Mouse (Mus musculus): ENCODE results near the gene Olfr1490. TPM values are rescaled to one million over a fixed set of nuclear protein-coding genes. Genes with fewer than 3 reads are reported as not detected.
"Not testable (repeated sequence)": the region's sequence is repeated elsewhere in the genome, so short reads cannot be mapped to it uniquely, and the experiment has no call there.

The Olfr1490 gene
- polyA plus RNA-seq (2016; fragmentation: Nextera tagmentation; extraction: Ambion mirVana) = not detected in 2 replicates

DNA sequence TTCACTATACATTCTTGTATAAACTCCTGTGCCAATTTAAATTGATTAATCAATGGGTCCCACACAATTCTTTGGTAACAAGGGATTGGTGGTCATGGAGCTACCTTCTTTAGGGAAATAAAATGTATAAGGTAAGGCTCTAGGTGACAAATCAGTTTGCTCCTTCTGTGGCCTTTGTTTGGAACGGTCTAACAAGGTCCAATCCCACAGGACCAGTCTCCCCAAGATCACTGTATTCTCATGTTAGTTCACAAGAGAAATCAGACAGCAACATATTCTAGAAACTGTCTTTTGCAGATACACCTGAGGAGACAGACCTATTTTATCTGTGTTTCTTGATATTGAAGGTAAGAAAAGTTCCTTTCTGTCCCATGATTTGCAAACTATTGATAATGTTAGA is at the start of gene Olfr1490:
Gene Olfr1490 (plus strand): TSS at position 301 of the 400 bp plus-strand sequence.
- H3K4me3 ChIP-seq (replicated peaks) = no peak within 1 kb of the TSS
- no peak within 1 kb of the TSS for H3K4me2 ChIP-seq
- no peaks in the 10 kb centered on the region for H3K36me3 ChIP-seq (replicated peaks)
- no peaks in the 10 kb centered on the region for H3K9me3 ChIP-seq
- no peaks in the 10 kb centered on the region for H3K4me1 ChIP-seq
- no peak for ATAC-seq (ENCODE audit: low FRiP score)
- H3K27me3 ChIP-seq = no peaks in the 10 kb centered on the region
- WGBS = 78% methylated on average over 1 of the region's 1 CpGs
- H3K9ac ChIP-seq = no peak within 1 kb of the TSS
- H3K27ac ChIP-seq = no peak within 1 kb of the TSS

DNA sequence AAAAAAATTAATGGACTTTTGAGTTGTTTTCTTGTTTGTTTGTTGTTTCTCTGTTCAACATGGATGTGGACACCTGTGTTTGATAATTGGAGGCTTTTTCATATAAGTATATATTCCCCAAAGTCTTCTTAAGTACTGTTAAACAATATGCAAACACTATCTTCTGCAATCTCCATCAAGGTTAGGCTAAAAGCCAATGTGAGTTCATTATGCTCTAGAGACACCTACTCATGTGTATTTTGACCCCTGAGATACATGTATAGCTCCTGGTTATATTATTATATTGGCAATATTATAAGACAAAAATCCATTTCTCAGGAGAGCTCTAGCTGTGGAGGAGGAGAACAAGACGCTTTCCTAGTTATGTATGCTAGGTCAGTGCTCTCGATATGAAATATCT is 33.8 kb upstream of the Olfr1490 start, which contains the start of gene Olfr1487:
Gene Olfr1487 (plus strand): TSS at position 301 of the 400 bp plus-strand sequence.
- 89% methylated on average over 2 of the region's 2 CpGs for WGBS
- H3K4me2 ChIP-seq; H3K27me3 ChIP-seq; H3K36me3 ChIP-seq (replicated peaks); H3K27ac ChIP-seq; ATAC-seq (ENCODE audit: low FRiP score); H3K9ac ChIP-seq; H3K9me3 ChIP-seq; H3K4me3 ChIP-seq (replicated peaks); H3K4me1 ChIP-seq: not testable (repeated sequence)

DNA sequence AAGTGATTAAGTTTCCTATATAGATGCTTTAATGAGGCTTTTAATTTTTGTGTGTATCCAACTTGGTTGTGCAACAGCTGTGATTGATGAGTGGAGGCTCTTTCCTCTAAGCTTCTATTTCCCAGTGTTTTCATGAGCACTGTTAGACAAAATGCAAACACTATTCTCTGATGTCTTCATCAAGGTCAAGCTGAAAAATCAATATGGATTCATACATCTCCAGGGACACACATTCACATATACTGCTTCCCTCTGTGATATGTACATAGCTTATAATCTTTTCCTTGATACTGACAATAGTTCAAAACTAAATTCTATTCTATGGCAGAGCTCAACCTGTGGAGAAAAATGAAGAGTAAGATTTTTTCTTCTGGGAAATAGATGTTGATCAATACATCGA is 19.6 kb upstream of the Olfr1490 start, which contains the start of gene Olfr1489:
Gene Olfr1489 (plus strand): TSS at position 301 of the 400 bp plus-strand sequence.
- no peak within 1 kb of the TSS for H3K4me2 ChIP-seq
- 0 out of 2 replicates have a peak, but pooled peaks cover 6% of the 10 kb centered on the region for H3K9me3 ChIP-seq
- no peaks in the 10 kb centered on the region for H3K36me3 ChIP-seq (replicated peaks)
- 88% methylated on average over 1 of the region's 1 CpGs for WGBS
- H3K27ac ChIP-seq = no peak within 1 kb of the TSS
- H3K27me3 ChIP-seq = no peaks in the 10 kb centered on the region
- no peak for ATAC-seq (ENCODE audit: low FRiP score)
- no peak within 1 kb of the TSS for H3K4me3 ChIP-seq (replicated peaks)
- H3K4me1 ChIP-seq = no peaks in the 10 kb centered on the region
- no peak within 1 kb of the TSS for H3K9ac ChIP-seq

DNA sequence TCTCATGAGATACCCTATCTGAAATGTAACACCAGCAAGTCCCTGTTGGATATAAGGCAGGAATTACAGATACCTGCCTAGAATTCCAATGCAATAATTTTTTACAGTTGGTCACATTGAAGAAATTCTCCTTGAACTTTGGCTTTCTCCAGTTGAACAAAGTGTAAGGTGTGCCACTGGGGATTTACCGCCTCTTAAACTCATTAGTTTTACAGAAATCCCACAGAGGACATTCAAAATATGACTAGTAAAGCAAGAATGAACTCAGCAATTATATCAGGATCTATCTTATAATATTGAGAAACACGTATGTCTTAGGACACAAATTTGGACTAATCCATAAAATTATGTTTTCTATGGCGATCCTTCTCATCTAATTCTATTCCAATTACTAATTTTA is 46.1 kb downstream of the Olfr1490 start, which contains the start of gene Olfr1491:
Gene Olfr1491 (plus strand): TSS at position 301 of the 400 bp plus-strand sequence.
- 79% methylated on average over 3 of the region's 3 CpGs for WGBS
- no peaks in the 10 kb centered on the region for H3K27me3 ChIP-seq
- no peaks in the 10 kb centered on the region for H3K4me1 ChIP-seq
- ATAC-seq (ENCODE audit: low FRiP score) = no peak
- H3K36me3 ChIP-seq (replicated peaks) = no peaks in the 10 kb centered on the region
- no peak within 1 kb of the TSS for H3K4me3 ChIP-seq (replicated peaks)
- H3K4me2 ChIP-seq = no peak within 1 kb of the TSS
- H3K9me3 ChIP-seq = no peaks in the 10 kb centered on the region
- no peak within 1 kb of the TSS for H3K9ac ChIP-seq
- no peak within 1 kb of the TSS for H3K27ac ChIP-seq

Small RNA genes lying within 50 kb of the gene (microRNA-seq; reads per million reads assigned to microRNA genes)
- not detected for gene Gm23931

Other genes starting within 250 kb of the Olfr1490 start
- gene Olfr1469, start 243.2 kb upstream of the Olfr1490 start, polyA plus RNA-seq (2016; fragmentation: Nextera tagmentation; extraction: Ambion mirVana) = not detected in 2 replicates
- gene Olfr1471, start 207.7 kb upstream of the Olfr1490 start, polyA plus RNA-seq (2016; fragmentation: Nextera tagmentation; extraction: Ambion mirVana) = not detected in 2 replicates
- gene Olfr1472, start 195.0 kb upstream of the Olfr1490 start, polyA plus RNA-seq (2016; fragmentation: Nextera tagmentation; extraction: Ambion mirVana) = not detected in 2 replicates
- not detected in 2 replicates for gene Olfr1474, start 181.5 kb upstream of the Olfr1490 start, polyA plus RNA-seq (2016; fragmentation: Nextera tagmentation; extraction: Ambion mirVana)
- not detected in 2 replicates for gene Olfr1475, start 170.9 kb upstream of the Olfr1490 start, polyA plus RNA-seq (2016; fragmentation: Nextera tagmentation; extraction: Ambion mirVana)
- gene Olfr1477, start 150.5 kb upstream of the Olfr1490 start, polyA plus RNA-seq (2016; fragmentation: Nextera tagmentation; extraction: Ambion mirVana) = not detected in 2 replicates
- not detected in 2 replicates for gene Olfr1480, start 123.2 kb upstream of the Olfr1490 start, polyA plus RNA-seq (2016; fragmentation: Nextera tagmentation; extraction: Ambion mirVana)
- not detected in 2 replicates for gene Olfr1484, start 67.6 kb upstream of the Olfr1490 start, polyA plus RNA-seq (2016; fragmentation: Nextera tagmentation; extraction: Ambion mirVana)
- gene Olfr1487, start 33.7 kb upstream of the Olfr1490 start, polyA plus RNA-seq (2016; fragmentation: Nextera tagmentation; extraction: Ambion mirVana) = not detected in 2 replicates
- gene Olfr1489, start 19.5 kb upstream of the Olfr1490 start, polyA plus RNA-seq (2016; fragmentation: Nextera tagmentation; extraction: Ambion mirVana) = not detected in 2 replicates
- gene Olfr1491, start 46.2 kb downstream of the Olfr1490 start, polyA plus RNA-seq (2016; fragmentation: Nextera tagmentation; extraction: Ambion mirVana) = not detected in 2 replicates
- not detected in 2 replicates for gene Olfr1493-ps1, start 72.2 kb downstream of the Olfr1490 start, polyA plus RNA-seq (2016; fragmentation: Nextera tagmentation; extraction: Ambion mirVana)
- not detected in 2 replicates for gene Olfr1494, start 88.6 kb downstream of the Olfr1490 start, polyA plus RNA-seq (2016; fragmentation: Nextera tagmentation; extraction: Ambion mirVana)
- not detected in 2 replicates for gene Olfr1495, start 113.5 kb downstream of the Olfr1490 start, polyA plus RNA-seq (2016; fragmentation: Nextera tagmentation; extraction: Ambion mirVana)
- gene Olfr1496, start 126.8 kb downstream of the Olfr1490 start, polyA plus RNA-seq (2016; fragmentation: Nextera tagmentation; extraction: Ambion mirVana) = not detected in 2 replicates
- not detected in 2 replicates for gene Olfr1497, start 147.1 kb downstream of the Olfr1490 start, polyA plus RNA-seq (2016; fragmentation: Nextera tagmentation; extraction: Ambion mirVana)
- gene Olfr1499, start 168.4 kb downstream of the Olfr1490 start, polyA plus RNA-seq (2016; fragmentation: Nextera tagmentation; extraction: Ambion mirVana) = not detected in 2 replicates
- not detected in 2 replicates for gene Olfr1500, start 179.4 kb downstream of the Olfr1490 start, polyA plus RNA-seq (2016; fragmentation: Nextera tagmentation; extraction: Ambion mirVana)
- not detected in 2 replicates for gene Olfr1501, start 199.6 kb downstream of the Olfr1490 start, polyA plus RNA-seq (2016; fragmentation: Nextera tagmentation; extraction: Ambion mirVana)
- gene Olfr1502, start 210.7 kb downstream of the Olfr1490 start, polyA plus RNA-seq (2016; fragmentation: Nextera tagmentation; extraction: Ambion mirVana) = not detected in 2 replicates
- not detected in 2 replicates for gene Olfr1504, start 246.8 kb downstream of the Olfr1490 start, polyA plus RNA-seq (2016; fragmentation: Nextera tagmentation; extraction: Ambion mirVana)

Data from forebrain, embryonic 12.5 days (tissue).